Mouse (Mus musculus): Measurements from ENCODE around the gene Tent4a.

DNA sequence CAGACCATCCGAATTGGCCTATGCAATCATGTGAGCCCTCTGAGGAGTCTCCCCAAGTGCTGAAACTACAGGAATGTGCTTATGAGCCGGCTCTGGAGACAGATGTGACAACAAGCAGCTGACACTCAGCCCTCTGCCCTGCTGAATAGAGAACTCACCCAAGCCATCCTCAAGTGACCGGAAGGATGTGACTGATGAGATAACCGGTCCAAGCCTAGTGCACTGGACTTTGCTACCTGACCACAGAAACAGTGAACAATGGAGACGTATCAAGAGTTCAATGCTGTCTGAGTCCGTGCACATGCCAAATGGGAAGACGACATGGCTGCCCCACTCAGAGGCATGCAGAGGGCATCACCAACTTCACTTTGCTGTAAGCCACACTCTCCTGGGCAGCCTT is 5.9 kb downstream of the Tent4a start:
- no peak for TF ChIP-seq CTCF (IDR thresholded peaks at IDR 0.05; ENCODE audit: borderline replicate concordance, insufficient read depth, low read length)
- TF ChIP-seq POLR2A (IDR thresholded peaks at IDR 0.05; ENCODE audit: low read depth, low read length) = no peak

Measured in embryonic fibroblast, embryonic 13.5 days (primary cell).